Mouse (Mus musculus) lung, postnatal 25 days (tissue): ENCODE data around the gene Barhl1.

Experiments
- DNase-seq: peaks from one replicate; pipeline ENCODE4 v3.0.0; 2022; ENCODE audit warnings: low spot score

Gene Barhl1

DNA sequence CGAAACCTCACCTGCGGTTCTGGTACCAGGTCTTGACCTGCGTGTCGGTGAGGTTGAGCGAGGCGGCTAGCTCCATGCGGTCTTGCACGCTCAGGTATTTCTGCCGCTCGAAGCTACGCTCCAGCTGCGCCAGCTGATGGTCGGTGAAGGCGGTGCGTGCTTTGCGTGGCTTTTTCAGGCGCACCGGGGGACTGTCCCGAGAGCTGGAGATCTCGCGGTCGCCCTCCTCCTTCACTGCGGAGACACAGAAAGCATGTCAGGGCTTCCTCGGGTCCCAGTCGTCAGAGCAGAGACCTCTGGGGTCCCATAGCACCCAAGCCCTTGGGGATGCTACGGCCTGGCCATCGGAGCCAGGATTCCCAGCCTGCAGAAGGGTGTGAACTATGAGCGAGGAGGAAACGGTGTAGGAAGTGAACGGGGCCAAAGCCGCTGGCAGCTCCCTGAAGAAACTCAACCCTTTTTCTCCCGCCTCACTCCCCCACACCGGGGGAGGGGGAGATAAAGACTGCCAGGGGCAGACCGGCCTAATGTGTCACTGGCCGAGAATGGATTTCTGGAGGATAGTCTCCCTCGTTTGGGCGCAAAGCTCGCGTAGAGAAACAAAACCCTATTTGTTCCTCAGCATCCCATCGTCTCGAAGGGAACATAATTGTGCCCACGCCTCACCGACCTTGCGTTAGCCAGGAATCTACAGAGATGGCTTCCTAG, 5.0 kb downstream of the Barhl1 start:
- DNase-seq: no peak

DNA sequence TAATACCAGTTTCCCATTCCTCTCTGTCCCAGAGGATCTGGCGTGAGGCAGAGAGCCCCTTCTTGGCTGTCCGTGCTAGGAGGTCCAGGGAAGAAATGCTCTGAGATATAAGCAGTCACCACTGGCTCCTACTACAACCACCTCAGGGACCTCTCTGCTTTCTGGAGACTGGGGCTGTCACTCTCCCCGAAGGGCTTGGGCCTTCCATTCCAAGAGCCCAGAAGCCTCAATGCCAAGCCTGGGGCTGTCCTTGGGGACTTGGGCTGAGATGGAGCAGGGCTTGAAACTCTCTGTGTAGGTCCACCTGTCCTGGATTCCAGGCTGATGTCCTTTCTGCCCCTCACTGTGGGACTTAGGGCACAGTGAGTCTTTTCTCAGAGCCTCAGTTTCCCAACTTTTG, 5.6 kb downstream of the Barhl1 start:
- no peak for DNase-seq

DNA sequence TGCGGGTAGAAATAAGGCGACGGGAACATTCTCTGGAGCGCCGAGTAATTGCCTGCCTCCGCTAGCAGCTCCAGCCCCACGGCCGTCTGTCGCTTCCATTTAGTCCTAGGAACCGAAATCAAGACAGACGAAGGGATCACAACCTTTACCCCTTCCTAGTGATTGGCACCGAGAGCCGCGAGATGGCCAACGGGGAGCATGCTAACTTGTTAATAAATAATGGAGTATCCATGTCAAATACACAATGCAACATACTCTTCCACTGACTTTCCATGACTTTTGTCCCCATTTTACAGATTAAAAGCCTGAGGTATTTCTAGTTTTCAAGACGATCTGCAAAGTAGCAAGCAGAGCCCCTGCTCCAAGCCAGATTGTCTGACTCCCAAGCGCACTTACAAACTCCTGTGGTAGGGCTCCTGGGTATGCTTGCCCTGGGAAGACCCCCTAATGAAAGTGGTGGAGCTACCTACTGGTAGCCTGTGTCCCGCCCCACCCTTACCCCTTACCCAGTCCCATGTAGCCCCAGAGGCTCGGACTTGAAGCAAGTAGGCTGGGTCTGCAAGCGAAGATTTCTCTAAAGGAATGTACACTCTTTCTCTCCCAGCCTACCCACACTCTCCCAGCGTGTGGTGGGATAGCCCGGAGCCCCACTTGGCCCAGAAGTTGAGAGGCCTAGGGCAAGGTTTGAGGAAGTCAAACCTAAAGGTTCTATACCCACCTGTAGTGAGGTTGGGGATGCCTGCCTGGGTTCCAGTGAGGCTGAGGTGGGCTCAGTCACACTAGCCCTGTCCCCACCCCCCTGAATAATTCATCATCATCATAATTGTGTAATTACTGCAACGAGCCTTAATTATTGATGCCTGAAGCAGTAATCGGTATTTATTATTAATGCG, 6.4 kb downstream of the Barhl1 start:
- no peak for DNase-seq

DNA sequence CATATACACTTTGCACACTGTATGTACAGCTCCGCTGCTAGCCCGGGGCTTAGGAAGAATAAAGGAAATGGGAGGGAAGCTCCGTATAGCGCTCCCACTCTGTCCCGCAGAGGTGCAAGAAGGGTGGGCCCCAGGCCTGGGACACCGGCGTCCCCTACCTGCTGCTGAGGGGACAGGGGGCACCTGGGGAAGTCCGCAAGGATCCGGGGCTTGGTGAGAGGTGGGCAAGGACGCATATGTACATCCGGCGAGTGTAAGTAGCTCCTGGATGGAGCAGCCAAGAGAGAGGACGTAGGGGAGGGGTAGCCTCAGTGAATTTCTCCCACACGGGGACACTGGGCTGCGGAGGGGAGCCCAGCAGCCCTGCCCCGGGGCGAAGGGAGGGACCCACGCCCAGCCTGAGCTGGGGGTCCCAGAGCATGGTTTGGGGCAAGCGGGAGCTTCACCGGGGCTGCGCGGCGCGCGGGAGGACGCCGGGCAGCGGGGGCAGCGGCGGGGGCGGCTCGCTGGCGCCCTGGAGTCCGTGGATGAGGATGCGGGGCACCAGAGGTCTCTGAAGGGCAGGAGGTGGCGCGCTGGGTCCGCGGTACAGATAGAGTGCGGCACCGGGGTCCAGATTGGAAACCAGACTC, 7.2 kb downstream of the Barhl1 start:
- no peak for DNase-seq

DNA sequence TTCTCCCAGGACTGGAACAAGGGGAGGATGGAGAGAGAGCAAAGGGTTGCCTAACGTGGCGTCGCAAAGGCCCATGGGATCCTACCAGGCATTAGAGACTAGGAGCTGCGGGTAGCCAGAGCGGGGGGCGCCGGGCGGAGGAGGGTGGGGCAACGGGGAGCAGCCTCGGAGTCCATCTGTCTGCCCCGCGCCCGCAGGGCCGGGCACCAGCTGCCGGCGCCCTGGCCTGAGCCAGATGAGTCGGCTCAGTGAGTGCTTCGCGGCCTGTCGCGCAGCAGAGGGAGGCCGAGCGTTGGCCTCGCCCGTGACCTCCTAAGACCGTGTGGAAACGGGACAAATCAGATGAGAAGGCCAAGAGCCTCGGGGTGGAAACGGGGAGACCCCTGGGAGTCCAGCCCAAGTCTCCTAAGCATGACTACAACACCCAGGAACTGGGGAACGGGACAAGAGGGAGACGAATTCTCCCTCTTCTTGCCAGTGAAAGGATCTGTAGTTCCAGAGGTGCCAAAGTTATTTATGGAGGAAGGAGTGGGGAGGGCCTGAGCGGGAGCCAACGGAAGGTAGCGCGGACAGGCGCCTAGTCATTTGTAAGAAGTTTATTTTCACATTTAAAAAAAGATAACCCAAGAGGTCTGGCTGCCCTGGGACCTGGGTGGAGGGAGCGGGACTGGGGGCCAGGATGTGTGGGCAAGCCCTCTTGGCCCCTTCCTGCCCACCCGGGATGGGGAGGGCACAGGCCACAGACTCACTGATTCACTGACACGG, 7.9 kb downstream of the Barhl1 start:
- DNase-seq: no peak

DNA sequence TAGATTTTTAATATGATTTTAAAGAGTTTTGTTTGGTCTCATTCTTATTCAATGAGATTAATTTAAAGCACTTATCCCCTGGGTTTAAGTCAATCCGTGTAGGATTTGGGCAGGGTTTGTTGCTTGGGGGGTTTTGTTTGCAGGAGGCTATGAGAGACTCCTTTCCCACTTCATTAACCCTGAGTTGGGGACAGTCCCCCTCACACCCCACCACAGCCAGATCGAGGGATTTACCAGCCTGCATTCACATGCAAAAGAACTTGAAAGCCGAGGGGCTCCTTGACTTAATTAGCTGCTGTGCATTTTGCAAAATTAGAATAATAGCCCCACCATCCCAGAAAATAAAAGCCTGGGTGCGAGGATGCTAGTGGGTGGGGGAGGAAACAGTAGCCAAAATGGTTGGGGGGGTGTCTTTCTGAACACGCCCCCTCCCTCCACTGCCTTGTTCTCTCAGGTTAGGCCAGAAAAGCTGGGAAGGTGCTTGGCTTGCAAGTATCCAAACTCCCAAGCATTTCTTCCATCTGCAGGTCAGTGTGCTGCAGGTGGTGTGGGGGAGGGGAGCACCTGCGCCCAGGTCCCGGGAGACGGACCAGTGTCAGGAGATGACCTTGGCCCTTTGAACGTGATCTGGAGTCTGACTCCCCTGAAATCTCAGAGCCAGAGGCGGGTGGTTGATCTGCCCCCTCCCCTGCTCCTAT, 8.6 kb downstream of the Barhl1 start:
- DNase-seq: no peak

DNA sequence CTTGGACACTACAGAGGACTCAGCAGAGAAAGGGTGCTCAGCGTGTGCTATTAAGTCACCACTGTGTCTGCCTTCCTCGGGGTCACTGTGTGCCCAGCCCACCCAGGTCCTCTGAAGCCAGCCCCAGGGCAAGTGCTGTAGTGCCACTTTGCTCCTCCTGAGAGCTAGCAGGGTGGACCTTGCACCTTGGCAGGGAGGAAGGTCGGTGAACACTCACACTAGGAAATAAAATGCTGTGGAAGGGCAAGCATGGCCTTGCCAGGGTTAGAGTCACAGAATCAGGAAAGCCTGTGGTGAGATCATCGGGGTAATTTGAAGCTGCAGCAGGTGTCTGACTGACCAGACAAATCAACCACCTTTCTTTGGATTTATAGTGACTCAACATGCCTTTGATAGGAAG, 10.9 kb downstream of the Barhl1 start:
- DNase-seq: no peak

DNA sequence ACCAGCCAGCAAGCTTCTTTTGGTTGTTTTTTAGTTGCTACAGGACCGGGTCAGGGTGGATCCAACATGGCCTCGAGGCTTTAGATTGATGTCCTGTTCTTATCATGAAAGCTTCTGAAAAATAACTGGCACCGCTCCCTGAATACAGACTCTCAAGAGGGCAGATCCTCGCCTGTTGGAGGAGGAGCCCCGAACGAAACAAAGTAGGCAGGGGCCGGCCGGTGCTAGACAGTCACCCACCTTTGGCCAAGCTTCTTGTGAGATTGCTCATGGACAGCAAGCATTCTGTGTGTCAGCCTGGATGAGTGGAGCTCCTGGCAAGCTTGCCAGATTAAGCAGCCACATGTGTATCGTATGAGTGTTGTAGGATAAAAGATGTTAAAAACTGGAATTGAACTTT, 11.7 kb downstream of the Barhl1 start:
- DNase-seq: no peak

DNA sequence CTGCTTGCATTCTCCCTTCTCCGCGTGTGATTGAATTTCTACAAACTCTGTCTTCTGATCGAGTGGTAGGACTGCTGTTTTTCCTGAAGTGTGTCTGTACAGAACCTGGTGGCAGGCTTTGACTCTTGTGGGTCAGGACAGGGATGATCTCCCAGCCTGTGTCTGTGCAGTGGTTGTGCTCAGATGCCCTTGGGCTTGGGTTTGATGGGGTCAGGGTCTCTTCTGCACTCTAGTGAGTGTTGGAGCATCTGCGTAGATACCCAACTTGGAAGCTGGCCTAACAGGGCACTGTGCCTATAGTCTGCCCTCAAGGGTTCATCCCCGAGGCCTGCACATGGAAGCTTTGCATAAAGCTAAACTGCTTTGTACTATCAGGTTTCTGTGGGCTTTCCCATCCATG, 12.6 kb downstream of the Barhl1 start:
- DNase-seq: no peak

DNA sequence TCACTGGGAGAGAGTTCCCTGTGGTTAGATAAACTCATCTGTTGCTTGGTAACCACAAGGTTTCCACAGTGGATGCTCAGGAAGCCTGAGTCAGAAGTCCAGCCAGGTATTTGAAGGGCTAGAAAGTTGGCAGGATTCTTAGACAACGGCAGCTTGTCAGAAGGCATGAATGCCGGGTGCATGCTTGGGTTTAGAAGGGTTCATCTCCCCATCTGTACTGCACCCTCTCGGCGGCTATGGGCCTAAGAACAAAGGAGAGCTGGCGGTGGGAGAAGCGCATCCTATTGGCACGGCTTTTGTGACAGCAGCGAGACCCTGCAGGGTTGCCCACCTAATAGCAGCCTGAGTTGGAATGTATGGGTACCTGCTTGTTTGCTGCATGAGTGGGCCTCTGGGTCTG, 14.2 kb downstream of the Barhl1 start:
- DNase-seq: no peak

DNA sequence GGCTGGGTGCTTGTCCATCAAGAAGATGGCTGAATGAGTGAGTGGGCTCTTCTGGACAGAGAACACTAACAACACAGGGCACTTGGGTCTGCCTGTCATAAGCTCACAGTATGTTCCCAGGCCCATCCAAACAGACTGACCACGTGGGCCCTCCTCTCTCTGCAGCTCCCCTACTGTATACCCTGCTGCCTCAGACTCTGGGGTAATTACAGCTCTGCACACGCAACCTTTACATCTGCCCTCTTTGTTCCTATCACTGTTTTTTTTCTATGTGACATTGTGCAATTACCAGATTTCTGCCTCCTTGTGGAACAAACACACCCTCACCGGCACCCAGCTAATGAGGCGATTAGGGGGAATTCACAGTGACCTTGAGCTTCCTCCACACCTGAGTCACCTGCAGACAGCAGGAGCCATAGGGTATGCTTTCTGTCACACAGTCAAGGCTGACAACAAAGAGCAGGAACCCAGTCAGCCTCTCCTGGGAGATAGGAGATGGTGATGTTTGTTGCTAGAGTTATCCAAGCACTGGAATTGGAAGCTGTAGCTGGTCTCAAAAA, 19.0 kb downstream of the Barhl1 start:
- no peak for DNase-seq

DNA sequence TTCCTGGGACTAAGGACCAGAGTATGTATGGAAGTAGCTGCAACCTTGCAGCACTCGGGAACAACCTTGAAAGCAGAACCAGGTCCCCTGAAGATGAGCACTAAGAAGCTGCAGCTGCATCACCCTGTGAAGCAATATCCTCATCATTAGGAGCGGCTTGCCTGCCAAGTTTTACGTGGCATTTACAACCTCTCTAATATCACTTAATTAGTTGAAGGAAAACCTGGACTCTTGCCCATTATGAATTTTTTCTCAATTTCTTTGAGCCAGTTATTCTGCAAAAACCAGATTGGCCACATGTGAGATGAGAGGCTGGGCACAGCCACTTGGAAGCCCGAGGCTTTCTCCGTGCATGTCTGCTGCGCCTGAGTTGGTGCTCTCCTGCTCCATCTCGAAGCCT, 20.6 kb downstream of the Barhl1 start:
- DNase-seq: peak; percentile 8

DNA sequence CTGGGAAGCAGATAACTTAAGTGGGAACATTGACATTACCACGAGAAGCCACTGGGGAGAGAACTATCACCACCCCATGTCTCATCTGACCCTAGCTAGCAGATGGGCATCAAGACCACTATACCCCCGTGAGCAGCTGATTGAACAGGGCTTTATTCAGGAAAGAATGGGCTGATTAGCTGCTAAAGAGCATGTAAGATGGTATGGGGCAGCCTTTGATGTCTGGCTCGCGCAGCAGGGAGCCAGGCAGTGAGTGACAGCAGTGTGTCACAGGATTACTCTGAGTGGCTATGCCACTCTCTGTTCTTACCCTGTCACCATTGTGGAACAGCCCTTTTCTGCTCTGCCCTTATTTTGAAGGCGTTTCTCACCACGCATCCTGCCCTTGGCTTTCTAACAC, 22.9 kb downstream of the Barhl1 start:
- no peak for DNase-seq

DNA sequence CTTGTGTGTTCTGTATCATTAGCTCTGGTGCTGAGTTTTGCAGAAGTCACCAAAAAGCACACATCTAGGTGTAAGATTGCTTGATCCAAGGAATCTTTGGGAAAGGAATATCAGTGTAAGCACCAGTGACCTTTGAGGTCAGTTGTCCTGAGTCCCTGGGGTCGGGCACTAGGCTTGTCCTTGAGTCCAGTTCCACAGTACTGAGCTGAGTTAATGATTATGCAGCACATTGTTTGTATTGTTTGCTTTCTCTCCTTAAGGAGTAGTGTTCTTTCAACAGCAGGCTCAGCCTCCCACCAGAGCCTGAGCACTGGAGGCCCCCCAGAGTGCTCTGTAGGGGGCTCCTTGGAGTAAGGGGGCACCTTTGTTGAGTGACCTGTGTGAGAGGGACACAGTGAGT, 23.7 kb downstream of the Barhl1 start:
- DNase-seq: no peak

DNA sequence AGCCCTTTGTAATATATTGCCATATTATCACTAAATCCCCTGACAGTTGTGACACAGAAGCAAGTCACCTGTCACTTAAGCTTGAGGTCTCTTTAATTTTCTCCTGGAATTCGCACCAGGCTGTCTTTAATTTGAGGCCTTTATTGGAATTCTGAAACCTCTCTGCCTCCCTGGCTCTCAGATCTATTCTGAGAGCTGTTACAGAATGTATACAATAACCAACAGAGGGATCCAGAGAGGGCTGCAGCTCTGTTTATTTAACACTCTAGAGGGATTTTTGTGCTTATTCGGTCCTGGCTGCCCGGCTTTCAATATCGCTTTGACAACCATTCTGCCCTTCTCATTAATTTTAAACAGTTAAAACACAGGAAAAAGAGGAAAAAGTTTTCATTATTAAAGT, 31.6 kb downstream of the Barhl1 start:
- DNase-seq: no peak

DNA sequence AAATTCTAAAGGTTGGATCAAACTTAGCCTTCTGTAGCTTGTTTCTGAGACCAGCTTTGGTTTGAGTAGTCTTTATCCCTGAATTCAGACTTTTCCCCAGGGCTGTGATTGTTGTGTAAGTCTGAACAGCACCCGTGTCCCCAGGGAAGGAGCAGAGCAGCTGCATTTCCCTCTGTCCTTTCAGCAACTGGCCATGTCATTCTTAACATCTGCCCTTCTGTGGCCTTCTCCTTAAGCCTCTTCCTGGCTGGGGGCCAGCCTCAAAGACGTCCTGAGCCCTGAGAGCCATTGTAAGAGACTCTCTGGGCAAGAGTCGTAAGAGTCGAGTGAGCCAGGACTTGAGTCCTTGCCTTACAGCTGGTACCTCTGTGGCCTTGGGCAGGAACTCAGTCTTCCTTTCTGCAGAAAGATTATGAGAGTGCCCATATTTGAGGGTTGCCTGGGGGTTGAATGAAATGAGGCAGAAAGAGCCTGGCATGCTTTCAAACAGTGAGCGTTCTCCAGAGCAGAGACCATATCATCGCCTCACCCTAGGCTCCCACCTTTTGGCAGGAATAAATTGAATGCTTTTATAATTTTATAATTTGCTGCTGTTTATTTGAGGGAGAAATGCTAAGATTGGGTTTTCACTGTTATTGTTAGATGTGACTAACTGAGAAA, 33.5 kb downstream of the Barhl1 start:
- DNase-seq: no peak

DNA sequence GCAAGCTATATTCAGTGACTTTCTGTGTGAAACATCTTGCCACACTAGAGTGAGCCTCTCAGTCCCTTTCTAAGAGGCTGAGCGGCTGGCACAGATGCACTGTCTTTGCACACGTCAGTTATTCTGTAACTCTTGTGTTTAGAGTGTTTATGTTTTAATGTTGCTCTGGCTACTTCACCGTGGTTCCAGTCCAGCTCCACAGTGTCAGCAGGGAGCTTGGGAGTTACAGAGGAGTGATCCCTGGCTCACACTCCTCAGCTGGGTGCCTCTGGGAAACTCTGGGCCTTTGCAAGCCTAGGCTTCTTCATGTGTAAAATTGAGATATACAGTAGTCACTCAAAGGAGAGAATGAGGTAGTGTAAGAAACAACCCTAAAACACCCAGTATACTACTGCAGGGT, 34.4 kb downstream of the Barhl1 start:
- no peak for DNase-seq

DNA sequence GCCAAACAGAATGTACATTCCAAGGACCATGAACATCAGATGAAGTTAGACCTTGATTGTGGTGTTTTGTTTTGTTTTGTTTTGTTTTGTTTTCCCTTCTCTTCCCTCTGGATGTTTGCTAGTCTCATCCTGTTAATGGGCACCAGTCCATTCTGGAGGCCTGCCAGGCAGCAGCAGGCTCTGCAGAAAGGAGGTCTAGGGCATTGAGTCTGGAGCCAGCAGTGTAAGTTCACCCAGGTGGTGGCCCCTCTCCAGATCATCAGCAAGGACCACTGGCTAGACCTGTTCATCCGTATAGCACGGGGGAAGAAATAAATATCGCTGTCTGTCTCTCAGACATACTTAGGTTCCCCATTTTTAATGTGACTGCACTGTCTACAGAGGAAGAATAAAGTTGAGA, 35.2 kb downstream of the Barhl1 start:
- DNase-seq: no peak

DNA sequence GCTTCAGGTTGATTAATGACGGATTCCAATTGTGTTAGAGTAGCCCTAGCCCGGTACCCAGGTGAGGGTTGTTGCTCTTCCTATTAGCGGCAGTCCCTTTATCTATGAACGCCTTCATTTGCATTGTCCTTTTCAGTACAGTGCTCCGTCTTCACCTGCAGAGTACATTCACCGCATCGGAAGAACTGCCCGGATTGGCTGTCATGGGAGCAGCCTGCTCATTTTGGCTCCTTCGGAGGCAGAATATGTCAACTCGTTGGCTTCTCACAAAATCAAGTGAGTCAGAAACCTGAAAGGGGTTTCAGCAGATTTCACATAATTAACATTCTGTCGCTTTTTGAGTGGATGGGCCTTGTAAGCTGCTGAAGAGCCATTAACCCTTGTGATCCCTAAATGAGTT, 40.9 kb downstream of the Barhl1 start:
- DNase-seq: no peak

DNA sequence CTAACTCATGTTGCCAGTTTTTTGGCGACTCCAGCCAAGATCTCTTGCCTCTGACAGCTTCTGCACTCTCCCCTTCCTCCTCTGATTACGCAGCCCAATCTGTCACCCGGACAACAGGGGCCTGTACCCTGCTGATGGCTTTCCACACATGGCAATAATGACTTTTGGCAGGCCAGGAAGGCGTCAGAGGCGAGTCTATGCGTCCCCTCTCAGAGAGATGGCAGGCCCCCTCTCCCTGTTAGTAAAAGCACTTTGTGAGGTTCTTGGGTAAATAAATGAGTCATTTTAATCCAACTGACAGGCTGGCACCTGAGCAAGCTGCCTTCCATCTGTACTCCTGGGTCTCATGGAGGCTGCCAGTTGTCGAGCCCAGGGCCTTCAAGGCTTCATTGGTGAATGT, 49.0 kb downstream of the Barhl1 start:
- DNase-seq: no peak

DNA sequence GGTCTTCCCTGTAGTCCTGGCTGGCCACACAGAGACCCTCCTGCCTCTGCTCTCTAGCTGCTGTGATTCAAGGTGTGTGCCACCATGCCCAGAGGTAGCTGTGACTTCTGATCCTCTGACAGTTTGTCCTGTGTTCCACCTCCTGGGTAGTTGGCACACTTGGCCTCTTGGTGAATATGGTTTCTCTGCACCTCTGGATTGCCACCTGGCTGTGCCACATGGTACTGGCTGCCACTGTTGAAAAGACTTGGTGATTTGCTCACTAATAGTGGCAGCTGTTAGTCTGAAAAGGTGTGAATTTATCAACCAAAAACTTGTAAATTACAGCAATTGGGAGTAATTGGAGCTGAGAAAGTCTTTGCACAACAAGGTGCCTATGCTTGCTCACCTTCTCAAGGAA, 52.6 kb downstream of the Barhl1 start:
- DNase-seq: no peak
